Mouse (Mus musculus): ENCODE measurements around the gene Hoxd10. TPM values are rescaled to one million over a fixed set of nuclear protein-coding genes. Genes with fewer than 3 reads are reported as not detected.

The Hoxd10 gene
- polyA plus RNA-seq, 2 experiments from 2014 or later, result not detected

DNA sequence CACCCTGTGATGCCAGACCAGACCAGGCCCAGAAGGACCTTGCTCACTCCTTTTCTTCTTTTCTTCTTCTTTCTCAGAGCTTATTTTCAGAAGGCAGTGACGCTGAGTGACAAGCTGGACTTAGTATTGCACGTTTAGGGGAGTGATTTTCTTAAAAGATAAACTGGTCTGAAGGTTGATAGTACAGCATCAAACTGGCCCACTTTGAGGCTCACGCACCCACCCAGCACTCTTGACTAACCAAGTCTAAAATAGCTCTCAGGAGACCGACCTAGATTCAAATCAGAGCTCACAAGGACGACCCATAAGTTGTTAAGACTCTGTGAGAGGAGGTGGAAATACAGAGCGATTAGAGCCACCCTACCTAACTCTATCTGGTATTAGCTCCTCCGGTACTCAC, 25.3 kb upstream of the Hoxd10 start:
- ATAC-seq, result no peak

DNA sequence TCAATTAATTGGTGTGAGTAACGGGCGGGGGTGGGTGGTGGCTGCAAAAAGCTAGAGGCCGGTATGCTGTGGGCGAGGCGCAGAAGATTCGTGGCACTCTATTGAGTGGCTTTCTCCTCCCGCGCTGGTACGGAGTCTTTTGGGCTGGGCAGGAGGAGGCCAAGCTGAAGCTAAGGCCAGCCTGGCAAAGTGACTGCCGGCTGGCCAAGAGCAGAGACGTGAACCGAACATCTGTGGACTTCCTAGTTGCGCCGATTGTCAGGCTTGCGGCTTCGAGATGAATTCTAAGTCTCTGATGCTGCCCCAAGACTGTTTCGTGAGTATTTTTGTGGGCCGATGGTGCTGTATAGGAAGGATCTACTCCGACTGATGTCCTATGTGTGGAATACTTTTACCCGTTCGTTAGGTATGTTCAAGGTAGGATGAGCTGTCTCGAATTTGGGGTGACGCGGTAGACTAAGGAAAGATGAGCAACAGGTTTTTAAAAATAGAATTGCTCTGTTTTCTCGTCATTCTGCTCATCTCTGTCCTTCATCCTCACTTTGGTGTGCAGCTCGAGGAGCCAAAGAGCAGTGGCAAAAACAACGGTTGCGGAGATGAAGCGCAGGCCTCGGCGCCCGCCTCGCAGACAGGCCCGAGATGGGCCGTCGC, 24.4 kb upstream of the Hoxd10 start:
- no peak for ATAC-seq

DNA sequence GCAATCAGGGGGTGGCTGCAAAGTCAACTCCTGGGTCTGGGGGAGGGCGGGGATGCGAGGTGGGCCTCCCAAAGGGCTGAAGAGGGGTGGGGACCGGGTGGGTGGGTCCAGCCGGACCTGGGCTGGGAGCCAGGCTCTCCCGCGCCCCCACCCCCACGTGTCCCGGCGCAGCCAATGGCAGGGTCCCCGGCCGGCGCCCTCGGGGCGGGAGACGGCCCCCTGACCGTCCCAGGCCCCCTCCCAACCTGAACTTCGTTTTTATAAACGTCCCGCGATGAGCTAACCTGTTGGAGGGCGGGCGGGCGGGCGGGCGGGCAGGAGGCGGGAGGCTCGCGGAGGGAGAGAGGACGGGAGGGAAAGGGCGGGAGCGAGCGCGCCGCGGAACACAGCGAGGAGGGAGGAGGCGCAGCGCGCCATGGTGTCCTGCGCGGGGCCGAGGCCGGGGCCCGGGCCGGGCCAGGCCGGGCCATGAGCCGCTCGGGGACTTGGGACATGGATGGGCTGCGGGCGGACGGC, 23.8 kb upstream of the Hoxd10 start, which contains the start of gene Hoxd13:
Gene Hoxd13 (plus strand): TSS at position 469 of the 516 bp plus-strand sequence.
- ATAC-seq, result no peak

DNA sequence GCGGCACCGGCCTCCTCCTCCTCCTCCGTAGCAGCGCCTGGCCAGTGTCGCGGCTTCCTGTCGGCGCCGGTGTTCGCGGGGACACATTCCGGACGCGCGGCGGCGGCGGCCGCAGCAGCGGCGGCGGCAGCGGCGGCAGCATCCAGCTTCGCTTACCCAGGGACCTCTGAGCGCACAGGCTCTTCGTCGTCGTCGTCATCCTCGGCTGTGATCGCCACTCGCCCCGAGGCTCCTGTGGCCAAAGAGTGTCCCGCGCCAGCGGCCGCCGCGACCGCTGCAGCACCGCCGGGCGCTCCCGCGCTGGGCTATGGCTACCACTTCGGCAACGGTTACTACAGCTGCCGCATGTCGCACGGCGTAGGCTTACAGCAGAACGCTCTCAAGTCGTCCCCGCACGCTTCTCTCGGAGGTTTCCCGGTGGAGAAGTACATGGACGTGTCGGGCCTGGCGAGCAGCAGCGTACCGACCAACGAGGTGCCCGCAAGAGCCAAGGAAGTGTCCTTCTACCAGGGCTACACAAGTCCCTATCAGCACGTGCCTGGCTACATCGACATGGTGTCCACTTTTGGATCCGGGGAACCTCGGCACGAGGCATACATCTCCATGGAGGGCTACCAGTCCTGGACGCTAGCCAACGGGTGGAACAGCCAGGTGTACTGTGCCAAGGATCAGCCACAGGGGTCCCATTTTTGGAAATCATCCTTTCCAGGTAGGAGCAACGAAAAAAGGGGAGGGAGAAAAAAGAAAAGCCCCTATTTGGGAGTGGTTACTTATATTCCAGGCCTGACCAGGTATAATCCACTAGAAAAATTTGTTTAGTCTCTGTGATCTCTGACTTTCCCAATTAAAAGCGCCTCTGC, 23.1 kb upstream of the Hoxd10 start:
- ATAC-seq, result no peak

DNA sequence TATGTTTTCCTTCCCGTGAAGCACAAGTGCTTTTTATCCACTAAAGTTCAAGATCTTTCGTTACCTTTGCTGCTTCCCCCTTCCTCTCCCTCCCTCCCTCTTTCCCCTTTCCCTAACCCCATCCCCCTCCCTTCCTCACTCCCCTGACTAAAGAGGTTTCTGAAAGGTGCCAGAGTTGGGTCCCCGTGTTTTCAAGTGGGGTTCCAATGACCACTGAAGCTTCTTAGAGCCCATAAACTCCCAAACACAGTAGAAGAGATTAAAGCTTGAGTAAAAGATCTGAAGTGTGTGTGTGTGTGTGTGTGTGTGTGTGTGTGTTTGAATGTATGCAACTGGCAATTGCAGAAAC, 22.5 kb upstream of the Hoxd10 start:
- no peak for ATAC-seq

DNA sequence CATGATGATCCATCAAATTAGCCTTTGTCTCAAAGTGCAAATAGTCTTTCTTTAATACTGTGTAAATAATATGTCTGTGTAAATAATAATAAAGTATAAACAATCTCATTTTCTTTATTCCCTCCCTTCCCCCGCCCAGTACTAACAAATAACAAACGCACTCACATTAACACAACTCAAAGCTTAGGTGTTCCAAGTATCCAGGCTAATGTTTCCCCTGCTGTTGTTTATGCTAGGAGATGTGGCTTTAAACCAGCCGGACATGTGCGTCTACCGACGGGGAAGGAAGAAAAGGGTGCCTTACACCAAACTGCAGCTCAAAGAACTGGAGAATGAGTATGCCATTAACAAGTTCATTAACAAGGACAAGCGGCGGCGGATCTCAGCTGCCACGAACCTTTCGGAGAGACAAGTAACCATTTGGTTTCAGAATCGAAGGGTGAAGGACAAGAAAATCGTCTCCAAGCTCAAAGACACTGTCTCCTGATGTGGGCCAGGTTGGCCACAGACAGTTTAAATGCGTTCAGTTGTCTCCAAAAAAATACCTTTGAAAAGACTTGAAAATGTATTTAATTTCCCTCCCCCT, 22.0 kb upstream of the Hoxd10 start:
- ATAC-seq, result no peak

DNA sequence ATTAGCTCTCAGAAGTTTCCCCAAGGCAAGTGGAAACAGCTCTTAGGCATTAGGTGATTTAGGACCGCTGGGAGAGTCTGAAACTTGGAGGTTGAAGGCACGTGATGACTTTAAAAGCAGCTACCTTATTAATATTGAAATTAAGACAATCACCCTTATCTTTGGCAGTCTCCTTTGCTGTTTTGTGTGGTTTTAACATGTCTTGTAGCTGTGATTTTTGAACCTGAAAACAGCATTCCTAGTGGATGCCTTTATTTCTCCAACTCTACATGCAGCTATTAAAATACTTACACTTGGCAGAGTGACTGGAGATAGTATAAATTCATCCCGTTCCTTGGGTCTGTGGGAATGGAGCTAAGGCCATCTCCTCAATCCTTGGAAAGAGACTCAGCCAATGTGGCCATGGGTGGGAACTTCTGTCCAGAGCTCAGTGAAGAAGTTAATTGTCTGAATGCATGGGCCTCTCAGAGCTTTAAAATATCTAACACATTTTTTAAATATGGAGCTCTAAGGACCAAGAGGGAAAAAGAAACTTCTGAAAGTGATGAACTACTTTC, 21.0 kb upstream of the Hoxd10 start:
- no peak for ATAC-seq

DNA sequence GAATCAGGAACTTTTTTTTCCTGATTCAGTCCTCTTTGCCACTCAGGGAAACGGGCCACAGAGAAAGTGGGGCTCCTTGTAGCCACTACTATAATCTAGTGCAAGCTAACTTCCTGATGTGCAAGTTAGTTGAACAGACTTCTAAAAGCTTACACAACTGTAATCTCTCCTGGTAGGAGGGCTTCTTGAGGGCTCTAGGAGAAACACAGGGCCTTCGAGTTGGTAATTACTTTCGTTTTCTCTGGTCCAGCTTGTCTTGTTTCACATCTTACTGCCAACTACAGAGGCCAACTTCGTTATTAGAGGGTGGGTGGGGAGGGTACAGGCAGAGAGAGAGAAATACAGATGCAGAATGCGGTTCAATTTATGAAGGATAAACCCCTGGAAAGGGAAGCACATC, 19.9 kb upstream of the Hoxd10 start:
- no peak for ATAC-seq

DNA sequence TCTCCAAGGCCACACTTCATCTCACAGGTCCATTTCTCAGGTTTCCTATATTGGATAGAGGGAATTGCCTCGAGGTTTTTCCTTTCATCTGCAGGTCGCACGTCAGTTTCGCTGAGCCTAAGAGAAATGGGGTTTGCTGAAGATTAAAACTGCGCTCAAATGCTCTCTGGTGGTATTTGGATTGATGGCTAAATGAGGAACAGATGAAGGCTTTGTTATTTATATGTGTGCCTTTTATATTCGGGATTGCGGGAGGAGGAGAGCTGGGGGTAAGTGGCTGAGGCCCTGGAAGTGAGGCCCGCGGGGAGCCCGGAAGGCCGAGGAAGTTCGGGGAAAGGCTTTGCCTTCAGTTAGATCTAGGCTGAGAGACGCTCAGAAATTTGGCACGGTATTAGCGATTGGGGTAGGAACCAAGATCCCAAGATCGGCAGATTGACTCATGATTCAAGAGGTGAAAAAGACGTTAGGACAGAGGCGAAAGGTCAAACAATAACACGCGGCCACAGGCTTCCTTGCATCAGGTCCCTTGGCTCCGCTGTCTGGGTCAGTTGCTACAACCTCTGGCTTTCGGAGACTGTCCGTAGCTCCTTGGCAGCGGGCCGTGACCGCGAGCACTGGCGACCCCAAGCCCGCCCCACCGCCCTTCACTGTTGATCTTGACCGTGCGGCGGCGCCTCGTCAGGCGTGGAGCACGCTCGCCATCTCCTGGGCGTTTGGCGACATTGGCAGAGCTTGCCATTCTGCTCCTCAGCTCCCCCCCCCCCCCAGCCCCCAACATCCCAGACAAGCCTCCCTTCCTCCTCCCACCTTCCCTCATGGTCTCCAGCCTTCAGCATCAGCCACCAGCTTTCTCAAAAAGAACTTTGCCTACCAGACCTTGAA, 19.0 kb upstream of the Hoxd10 start:
- ATAC-seq, result no peak

DNA sequence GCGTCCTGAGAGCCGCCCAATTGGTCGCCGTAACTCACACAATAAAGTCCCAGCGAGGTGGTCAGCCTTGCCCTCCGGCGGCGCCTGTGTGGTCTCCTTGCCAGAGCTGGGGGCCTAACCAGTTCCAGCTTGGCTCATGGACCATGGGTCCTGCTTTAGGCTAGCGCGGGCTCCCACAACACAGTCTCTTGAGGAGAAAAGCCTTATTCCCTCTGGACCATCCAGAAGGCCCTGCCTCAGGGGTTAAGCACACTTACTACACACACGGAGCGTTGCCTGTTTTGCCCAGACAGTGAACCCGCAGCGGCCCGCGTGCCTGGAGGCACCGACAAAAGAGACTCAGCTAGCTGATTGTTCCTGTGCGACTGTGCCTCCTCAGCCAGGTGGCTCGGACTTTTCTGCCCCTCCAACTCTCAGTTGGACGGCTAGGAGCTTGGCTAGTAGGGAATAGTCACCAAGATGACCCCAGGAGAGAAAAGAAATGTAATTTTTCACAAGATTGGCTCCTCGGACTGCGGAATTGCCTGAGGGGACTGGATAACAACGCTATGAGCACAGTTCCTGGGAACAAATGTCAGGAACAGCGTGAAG, 17.8 kb upstream of the Hoxd10 start:
- no peak for ATAC-seq

DNA sequence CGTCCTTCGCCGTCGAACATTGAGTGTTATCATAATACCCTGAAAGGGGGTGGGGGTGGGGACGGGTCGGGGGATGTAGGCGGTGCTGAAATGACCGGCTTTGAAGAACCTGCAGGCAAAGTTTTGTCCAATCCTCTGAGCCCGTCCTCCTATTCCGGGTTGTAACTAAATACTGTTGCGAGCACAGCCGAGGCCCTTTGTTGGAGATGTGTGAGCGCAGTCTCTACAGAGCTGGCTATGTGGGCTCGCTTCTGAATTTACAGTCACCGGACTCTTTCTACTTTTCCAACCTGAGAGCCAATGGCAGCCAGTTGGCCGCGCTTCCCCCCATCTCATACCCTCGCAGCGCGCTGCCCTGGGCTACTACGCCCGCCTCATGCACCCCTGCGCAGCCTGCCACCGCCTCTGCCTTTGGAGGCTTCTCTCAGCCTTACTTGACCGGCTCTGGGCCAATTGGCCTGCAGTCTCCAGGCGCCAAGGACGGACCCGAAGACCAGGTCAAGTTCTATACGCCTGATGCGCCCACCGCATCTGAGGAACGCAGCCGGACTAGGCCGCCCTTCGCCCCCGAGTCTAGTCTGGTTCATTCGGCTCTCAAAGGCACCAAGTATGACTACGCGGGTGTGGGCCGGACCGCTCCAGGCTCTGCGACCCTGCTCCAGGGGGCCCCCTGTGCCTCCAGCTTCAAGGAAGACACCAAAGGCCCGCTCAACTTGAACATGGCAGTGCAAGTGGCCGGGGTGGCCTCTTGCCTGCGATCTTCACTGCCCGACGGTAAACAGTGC, 16.7 kb upstream of the Hoxd10 start, which contains the start of gene Hoxd12:
Gene Hoxd12 (plus strand): TSS at position 133 of the 785 bp plus-strand sequence.
- ATAC-seq, result no peak

DNA sequence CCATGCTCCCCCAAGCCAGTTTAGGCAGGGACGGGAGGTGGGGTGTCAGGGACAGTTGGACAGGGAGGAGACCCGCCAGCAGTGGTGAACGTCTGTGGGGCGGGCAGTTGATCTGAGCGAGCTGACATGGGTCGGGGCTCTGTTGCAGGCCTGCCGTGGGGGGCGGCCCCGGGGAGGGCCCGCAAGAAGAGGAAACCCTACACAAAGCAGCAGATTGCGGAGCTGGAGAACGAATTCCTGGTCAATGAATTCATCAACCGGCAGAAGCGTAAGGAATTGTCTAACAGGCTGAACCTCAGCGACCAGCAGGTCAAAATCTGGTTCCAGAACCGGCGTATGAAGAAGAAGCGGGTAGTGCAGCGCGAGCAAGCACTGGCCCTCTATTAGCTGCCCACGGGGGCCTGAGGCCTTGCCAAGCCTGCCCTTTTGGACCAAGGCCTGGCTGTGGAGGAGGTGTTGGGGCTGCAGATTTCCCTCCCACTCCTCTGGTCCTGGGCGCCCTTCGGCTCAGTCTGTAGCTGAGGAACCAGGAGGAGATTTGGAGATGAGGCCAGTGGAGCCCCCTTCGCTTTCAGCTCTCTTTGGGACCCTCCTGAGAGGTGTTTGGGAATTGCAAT, 15.9 kb upstream of the Hoxd10 start:
- no peak for ATAC-seq

DNA sequence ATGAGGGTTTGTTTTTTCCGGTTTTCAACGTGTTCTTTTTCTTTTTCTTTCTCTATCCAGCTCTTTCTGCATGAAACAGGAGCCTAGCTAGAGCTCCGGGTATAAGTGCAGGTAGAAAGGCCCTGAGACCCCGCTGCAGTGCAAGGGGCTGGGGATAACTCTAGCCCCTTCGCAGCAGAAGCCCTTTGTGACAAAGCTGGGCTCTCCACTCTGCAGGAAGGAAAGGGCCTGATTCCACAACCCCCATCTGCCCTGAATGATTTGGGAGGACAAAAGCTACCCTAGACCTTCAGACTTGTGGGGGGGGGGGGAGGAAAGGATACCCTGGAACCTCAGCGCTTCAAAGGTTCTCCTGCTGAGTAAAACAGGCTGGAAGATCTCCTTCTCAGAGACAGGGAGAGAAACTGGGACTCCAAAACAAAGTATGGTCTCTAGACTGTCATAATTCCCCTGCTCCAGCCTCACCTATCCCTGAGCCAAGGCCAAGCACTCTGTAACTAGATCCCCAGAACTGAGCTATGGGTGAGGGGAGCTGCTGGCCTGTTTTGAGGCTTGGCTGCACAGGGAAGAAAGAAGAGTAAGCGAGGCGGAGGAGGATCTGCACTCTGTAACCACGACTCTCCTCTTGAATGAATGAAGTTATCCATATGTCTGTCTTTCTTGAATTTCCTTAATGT, 15.2 kb upstream of the Hoxd10 start:
- ATAC-seq, result no peak

DNA sequence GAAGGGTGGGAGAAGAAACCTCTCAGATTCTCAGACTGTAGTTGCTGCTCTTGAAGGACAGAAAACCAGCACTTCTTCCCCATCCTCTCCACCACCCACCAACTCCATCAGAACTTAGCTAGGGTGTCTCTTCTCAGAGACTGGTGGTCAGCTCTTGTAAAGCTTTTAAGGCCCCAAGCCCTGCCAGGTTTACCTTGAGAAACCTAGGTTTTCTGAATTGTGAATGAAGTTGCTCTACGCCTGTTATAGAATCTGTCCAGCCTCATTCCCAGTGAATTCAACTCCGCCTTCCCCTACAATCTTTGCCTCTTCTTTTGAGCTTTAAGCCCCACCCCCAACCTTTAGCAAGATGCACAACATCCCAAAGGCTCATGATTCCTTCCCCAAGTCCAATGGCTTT, 14.6 kb upstream of the Hoxd10 start:
- no peak for ATAC-seq

DNA sequence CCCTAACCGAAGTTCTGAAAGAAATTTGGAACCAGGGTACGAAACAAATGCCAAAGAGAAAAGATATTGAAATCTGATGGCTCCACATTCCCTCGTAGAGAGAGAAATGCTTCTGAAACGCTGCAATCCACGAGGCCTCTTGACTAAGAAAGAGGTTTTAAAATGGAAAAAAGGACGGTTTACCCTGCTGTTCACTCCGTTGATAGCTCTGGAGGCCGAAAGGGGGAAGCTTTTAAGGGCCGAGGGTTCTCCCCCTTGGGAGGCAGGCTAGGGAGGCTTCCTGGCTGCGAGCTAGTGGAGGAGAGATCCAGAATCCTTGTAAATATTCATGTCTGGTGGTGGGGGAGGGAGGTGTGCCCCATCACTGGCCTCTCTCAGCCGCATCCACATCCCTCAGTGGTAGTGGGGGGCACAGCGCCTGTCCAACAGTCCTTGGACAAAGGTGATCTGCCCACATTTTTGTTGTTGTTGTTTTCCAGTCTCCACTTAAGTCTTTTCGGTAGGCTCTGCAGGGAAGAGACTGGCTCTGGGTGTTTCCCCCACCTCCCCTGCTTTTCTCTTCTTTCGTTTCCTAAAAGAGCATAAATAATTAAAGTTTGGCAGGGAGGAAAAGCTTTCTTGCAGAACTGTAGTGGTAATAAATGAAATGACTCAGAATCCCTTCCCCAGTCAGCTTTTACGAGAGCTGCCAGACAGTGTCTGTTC, 12.7 kb upstream of the Hoxd10 start, which contains the start of gene Hoxd11:
Gene Hoxd11 (plus strand): TSS at position 667 of the 705 bp plus-strand sequence.
- no peak for ATAC-seq

DNA sequence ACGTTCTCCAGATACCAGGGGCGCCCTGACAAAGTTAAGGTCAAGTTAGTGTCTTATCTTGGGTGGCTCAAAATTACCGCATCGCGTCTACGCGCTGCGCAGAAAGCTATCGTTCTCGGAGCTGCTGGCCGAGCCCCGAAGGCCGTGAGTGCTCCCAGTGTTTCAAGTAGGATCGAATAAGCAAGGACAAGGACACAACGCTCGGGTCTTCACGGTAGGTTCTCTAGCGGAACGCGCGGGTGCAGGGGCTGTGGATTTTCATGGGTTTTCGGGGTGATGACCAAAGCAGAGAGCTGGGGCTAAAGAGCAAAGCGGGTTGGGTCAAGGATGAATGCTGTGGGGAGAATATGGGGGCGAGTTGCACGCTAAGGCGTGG, 12.1 kb upstream of the Hoxd10 start:
- ATAC-seq, result no peak

DNA sequence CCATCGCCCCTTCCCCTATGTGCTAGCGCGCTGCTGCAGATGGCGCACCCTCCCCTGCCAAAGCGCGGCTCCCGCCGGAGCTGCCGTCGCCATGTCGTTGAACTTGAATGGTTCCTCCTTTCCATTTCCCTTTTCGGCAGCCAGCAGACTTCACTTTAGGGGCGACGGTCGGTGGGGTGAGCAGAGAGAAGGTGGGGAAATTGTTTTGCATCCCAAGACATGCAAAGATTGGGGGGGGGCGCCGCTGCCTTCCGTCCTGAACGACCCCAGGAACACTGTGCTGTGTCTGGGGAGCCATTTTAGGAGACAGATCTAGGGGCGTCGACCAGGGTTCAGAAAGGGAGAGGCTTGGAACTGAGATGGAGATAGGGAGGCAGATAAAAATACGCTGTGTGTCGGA, 11.7 kb upstream of the Hoxd10 start:
- no peak for ATAC-seq

DNA sequence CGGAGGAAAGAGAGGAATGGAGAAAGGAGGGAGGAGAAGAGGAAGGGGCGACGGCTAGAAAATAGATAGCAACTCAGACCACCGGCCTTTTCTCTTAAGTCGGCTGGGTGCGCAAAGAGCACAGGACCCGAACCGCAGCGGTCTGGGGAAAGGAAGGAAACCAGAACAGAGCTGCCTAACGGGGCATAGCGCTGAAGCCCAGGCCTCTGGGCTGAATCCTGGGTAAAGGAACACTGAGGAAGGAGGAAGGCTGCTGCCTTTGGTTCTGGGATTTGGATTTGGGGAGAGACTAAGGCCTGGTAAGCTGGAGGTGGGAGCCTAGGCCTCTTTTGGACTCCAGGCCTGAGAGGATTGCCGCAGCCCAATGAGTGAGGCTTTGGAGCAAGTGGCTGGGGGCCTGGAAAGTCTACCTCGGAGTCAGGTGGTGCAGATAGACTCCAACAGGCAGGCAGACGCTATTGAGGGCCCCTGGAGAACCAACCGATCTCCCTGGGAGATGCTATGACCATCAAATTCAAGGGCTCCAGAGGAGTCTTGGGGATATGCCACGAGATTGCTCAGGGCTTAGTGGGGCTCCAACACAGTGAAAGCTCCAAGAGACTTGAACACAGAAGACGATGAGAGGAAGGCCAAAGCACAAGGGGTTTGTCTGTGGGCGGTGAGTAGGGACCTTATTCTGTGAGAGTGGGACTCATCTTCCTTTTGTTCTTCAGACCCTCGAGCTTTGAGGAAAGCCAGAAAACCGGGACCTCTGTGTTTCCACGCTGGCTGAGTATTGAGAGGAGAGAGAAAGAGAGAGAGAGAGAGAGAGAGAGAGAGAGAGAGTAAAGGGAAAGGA, 10.9 kb upstream of the Hoxd10 start:
- no peak for ATAC-seq
